Mouse (Mus musculus): ENCODE data around the gene Paqr8. TPM values are rescaled to one million over a fixed set of nuclear protein-coding genes. Genes with fewer than 3 reads are reported as not detected.
A peak's percentile ranks its signal among the peaks of the same experiment; 100 is the strongest.
"Not testable (repeated sequence)": the region's sequence is repeated elsewhere in the genome, so short reads cannot be mapped to it uniquely, and the experiment has no call there.

Gene Paqr8
- total RNA-seq, 2 experiments from 2014 or later = 2.6 to 2.9 TPM

GRCm38 (mm10) chr1:20906128-20906515 is 15.7 kb downstream of the Paqr8 start:
- intact Hi-C loops (cut with DNase I) = no loop called here
- DNase-seq = no peak

GRCm38 (mm10) chr1:20908541-20908940 is 18.1 kb downstream of the Paqr8 start:
- no peak for DNase-seq
- intact Hi-C loops (cut with DNase I) = no loop called here

- intact Hi-C loops (cut with DNase I) = no loop called here
Measured at GRCm38 (mm10) chr1:20912115-20912514, 21.7 kb downstream of the Paqr8 start.

GRCm38 (mm10) chr1:20912527-20913171 is 22.2 kb downstream of the Paqr8 start:
- no peak for DNase-seq
- intact Hi-C loops (cut with DNase I) = no loop called here

More at GRCm38 (mm10) chr1:20912115-20912514, 21.7 kb downstream of the Paqr8 start:
- no peak for DNase-seq

GRCm38 (mm10) chr1:20914769-20915168 is 24.4 kb downstream of the Paqr8 start:
- intact Hi-C loops (cut with DNase I) = no loop called here
- DNase-seq = no peak

GRCm38 (mm10) chr1:20915608-20916007 is 25.2 kb downstream of the Paqr8 start:
- intact Hi-C loops (cut with DNase I) = no loop called here

GRCm38 (mm10) chr1:20917496-20918050 is 27.2 kb downstream of the Paqr8 start:
- no peak for DNase-seq
- intact Hi-C loops (cut with DNase I) = no loop called here

More at GRCm38 (mm10) chr1:20915608-20916007, 25.2 kb downstream of the Paqr8 start:
- DNase-seq = no peak

GRCm38 (mm10) chr1:20919728-20920127 is 29.3 kb downstream of the Paqr8 start:
- intact Hi-C loops (cut with DNase I) = loop anchor here (10.0 kb wide), 1 partner anchor 215 kb away; no protein-coding TSS in a partner anchor
- no peak for DNase-seq

- peak; percentile 28 to 44 for DNase-seq
- intact Hi-C loops (cut with DNase I) = loop anchor here (10.0 kb wide), 1 partner anchor 216 kb away; no protein-coding TSS in a partner anchor
Measured at GRCm38 (mm10) chr1:20921081-20921528, 30.7 kb downstream of the Paqr8 start.

- intact Hi-C loops (cut with DNase I) = loop anchor here (10.0 kb wide), 1 partner anchor 218 kb away; no protein-coding TSS in a partner anchor
Measured at GRCm38 (mm10) chr1:20922612-20923399, 32.4 kb downstream of the Paqr8 start.

GRCm38 (mm10) chr1:20925324-20925723 is 34.9 kb downstream of the Paqr8 start:
- intact Hi-C loops (cut with DNase I) = loop anchor here (10.0 kb wide), 1 partner anchor 221 kb away; no protein-coding TSS in a partner anchor
- not testable (repeated sequence) for DNase-seq

More at GRCm38 (mm10) chr1:20922612-20923399, 32.4 kb downstream of the Paqr8 start:
- DNase-seq = peak; percentile 42 to 47

GRCm38 (mm10) chr1:20925926-20926325 is 35.5 kb downstream of the Paqr8 start:
- DNase-seq = no peak
- intact Hi-C loops (cut with DNase I) = loop anchor here (10.0 kb wide), 1 partner anchor 221 kb away; no protein-coding TSS in a partner anchor

- intact Hi-C loops (cut with DNase I) = loop anchor here (10.0 kb wide), 1 partner anchor 222 kb away; no protein-coding TSS in a partner anchor
- DNase-seq = no peak
Measured at GRCm38 (mm10) chr1:20926376-20926775, 36.0 kb downstream of the Paqr8 start.

GRCm38 (mm10) chr1:20928487-20928886 is 38.1 kb downstream of the Paqr8 start:
- no peak for DNase-seq
- intact Hi-C loops (cut with DNase I) = loop anchor here (10.0 kb wide), 1 partner anchor 224 kb away; no protein-coding TSS in a partner anchor

- intact Hi-C loops (cut with DNase I) = no loop called here
- peak; percentile 57 to 81 for DNase-seq
Measured at GRCm38 (mm10) chr1:20933457-20933856, 43.1 kb downstream of the Paqr8 start.

GRCm38 (mm10) chr1:20935106-20935505 is 44.7 kb downstream of the Paqr8 start:
- peak; percentile 81 to 86 for DNase-seq
- intact Hi-C loops (cut with DNase I) = loop anchor here (5.0 kb wide), 1 partner anchor 407 kb away; no protein-coding TSS in a partner anchor

- DNase-seq = peak; percentile 72 to 84
- intact Hi-C loops (cut with DNase I) = loop anchor here (1.0 to 5.0 kb wide), 4 partner anchors 162 to 403 kb away; no protein-coding TSS in a partner anchor
Measured at GRCm38 (mm10) chr1:20939046-20939445, 48.6 kb downstream of the Paqr8 start.

GRCm38 (mm10) chr1:20940151-20940550 is 49.7 kb downstream of the Paqr8 start:
- intact Hi-C loops (cut with DNase I) = loop anchor here (2.0 kb wide), 1 partner anchor 279 kb away; the partner anchor contains the start of gene Tmem14a
- peak; percentile 56 to 60 for DNase-seq

- intact Hi-C loops (cut with DNase I) = loop anchor here (2.0 kb wide), 1 partner anchor 277 kb away; the partner anchor contains the start of gene Tmem14a
- DNase-seq = no peak
Measured at GRCm38 (mm10) chr1:20941322-20941721, 50.9 kb downstream of the Paqr8 start.

GRCm38 (mm10) chr1:20941857-20942256 is 51.5 kb downstream of the Paqr8 start:
- no peak for DNase-seq
- intact Hi-C loops (cut with DNase I) = loop anchor here (2.0 kb wide), 1 partner anchor 277 kb away; the partner anchor contains the start of gene Tmem14a

Measured in heart, postnatal 10 days (tissue).